Mouse (Mus musculus): ENCODE measurements around the gene Eif4e1b.

DNA sequence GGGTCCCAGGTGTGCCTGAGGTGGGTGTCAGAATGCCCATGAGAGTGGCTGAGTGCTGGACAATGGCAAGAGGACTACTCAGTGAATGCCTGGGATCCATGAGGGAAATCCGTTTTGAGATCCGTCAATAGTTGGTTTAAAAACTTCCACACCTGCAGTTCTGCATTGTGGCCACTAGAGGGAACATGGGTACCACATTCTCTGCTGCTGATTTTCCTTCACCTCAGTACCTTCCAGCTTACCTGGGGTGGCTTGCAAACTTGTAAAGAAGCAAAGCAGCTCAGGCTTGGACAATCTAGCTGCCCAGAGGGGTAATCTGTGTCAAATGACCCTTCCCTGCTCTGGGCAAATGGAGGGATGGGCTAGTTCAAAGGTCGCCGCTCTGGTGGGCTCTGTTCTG, 13.6 kb downstream of the Eif4e1b start:
- peak; percentile 95 for TF ChIP-seq CTCF (IDR thresholded peaks at IDR 0.05)
- no peak for TF ChIP-seq EP300 (IDR thresholded peaks at IDR 0.05)
